Mouse (Mus musculus) erythroblast, adult 5-6 weeks (primary cell): Measurements from ENCODE around the gene Adamts17. TPM values are rescaled to one million over a fixed set of nuclear protein-coding genes. Genes with fewer than 3 reads are reported as not detected.

ENCODE experiments used
- ATAC-seq: replicated peaks from 2 replicates; pipeline ENCODE4 v1.8.0; 2016; ENCODE audit warnings: moderate number of reproducible peaks, mild to moderate bottlenecking, moderate TSS enrichment, inconsistent platforms; ENCODE audit not compliant: poor library complexity, low FRiP score, severe bottlenecking
- total RNA-seq, 2 experiments: library from RNA; stranded (forward) in 1 of 2; stranded (reverse) in 1 of 2; fragments of 150-400 nt in 1 of 2; fragments of 200-764, 138-1000 nt in 1 of 2; gene quantifications; 2 replicates each; pipeline versions ENCODE4 v1.2.3 to v1.2.4; 2015 to 2017; ENCODE audit warnings: low replicate concordance in 2 of 2

Adamts17 gene
- total RNA-seq, 2 experiments from 2014 or later = not detected

DNA sequence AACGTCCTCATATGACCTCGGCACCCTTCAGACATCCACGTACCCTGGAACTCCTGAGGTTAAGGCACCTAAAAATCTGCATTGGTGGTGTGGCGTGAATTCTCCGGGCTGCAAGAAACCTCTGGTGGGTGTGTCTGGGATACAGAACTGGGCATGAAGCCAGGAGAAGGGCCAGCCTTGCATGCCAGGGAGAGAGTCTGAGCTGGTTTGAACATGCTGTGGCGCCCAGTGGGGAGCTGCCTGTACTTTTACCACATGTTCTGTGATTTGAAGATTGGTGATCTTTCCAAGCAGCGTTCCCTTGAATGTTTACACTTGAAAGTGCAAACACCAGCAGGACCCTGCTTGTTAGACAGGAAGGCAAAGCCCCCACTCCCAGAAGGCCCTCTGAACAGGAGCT lies 306.2 kb downstream of the Adamts17 start:
- no peak for ATAC-seq

DNA sequence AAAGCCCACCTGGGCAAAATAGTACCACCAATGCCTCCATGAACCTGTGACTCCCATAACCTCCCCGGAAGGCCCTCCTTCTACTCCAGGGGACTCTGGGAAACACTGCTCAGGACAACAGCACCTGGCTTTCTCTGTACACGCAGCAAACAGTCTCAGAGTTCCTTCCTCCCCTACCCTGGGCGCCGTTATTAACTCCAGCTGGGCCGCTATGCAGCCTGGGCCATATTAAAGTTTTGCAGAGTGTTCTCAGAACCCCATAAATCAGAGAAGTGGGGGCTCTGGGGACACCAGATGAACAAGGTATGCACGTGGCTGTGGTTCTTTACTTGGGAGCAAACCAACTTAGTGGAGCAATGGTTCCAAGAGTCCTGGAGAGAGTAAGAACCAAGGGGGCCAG lies 306.6 kb downstream of the Adamts17 start:
- ATAC-seq = no peak

DNA sequence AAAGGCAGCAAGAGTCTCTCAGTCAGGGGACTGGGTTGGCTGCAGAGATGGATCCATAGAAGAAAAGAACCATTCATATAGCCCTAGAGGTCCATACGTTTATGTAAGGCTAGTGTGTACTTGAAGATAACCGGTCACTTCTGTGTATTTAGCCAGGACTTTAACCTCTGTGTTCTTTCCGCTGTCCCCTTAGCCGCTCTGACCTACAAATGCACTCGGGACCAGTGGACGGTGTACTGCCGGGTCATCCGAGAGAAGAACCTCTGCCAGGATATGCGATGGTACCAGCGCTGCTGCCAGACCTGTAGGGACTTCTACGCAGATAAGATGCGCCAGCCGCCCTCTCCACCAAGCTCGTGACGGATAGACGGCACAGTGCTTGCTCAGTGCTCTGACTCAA lies 310.2 kb downstream of the Adamts17 start:
- no peak for ATAC-seq

DNA sequence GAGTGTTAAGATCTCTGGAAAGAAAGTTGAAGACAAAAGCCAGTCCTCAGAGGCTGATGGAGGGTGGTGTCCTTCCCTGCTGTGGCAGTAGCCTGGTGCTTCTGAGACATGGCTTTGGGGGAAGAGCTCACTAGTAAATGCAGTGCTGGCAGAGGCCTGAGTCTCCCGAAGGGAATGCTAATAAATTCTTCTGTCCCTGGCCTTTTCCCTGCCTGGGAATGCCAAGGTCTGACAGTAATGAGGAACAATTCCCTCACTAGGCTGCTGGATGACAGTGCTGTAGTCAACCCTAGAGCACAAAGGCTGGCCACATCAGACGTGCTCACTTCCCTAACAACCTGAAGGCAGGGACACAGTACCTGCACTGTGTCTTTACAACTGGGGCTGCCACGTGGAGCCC lies 313.1 kb downstream of the Adamts17 start:
- no peak for ATAC-seq

DNA sequence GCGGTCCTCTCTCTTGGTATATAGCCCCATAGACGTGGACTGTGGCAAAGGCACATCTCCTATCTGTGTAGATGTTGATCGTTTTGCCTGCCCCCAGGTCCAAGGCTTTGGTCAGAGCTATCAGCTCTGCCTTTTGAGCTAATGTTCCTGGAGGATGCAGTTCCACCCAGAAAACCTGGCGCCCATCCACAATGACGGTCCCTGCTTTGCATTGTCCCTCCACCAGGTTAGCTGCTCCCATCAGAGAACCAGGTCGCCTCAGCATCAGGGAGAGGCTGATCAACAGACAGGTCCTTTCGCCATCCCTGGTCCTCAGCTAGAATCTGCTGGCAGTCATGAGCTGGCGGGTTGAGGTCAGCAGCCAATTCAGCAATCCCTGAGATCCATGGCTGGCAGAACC lies 322.6 kb downstream of the Adamts17 start:
- no peak for ATAC-seq

DNA sequence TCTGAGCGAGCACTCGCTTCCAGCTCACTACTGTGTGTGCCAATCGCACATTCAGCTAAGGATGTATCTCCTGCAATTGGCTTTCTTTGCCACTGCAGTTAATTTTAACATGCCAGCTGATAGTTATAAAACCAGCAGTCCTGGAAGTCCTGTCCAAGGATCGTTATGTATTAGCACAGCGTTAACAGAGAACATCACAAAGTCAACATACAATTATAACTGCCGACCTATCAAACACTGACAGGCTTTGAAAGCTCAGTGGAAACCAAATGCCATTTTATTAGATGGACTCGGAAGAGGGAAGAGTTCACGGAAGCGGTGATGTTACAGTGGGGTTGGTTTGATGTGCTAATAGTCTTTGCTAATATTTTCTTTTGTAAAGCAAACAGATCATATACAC lies 328.8 kb downstream of the Adamts17 start:
- ATAC-seq = no peak

DNA sequence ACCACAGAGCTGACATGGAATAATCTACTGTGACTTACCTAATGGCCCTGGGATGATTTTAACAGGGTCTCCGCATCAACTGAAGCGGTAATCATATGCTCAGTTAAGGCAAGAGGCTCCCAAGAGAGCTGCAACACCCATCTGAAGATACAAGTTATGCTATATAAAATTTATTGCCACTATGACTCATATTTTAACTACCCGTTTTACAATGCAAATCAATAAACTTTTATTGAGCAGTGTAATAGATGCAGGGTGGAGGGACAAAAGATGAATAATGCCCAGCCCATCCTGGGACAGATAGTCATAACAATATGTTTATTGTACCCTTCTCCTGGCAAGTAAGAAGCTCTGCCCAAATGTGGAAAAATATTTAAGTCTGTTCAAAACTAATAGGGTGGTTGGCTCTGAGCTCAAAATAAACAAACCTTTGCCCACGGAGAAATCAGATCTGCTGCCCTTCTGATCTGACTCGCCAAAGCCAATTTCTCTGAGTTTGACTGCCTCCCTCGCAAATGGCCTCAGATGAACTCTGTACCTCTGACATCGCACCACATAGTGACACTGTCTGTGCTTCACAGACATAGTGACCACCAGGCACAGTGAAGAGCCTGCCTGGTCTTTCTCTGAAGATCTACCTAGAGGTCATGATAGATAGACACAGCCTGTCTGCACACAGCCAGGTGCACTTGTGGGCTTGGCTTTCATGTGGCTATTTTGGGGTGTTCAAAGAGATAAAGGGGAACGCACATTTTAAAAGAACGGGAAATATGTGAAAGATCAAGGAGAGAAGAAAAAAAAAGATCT lies 329.4 kb downstream of the Adamts17 start:
- ATAC-seq = no peak

DNA sequence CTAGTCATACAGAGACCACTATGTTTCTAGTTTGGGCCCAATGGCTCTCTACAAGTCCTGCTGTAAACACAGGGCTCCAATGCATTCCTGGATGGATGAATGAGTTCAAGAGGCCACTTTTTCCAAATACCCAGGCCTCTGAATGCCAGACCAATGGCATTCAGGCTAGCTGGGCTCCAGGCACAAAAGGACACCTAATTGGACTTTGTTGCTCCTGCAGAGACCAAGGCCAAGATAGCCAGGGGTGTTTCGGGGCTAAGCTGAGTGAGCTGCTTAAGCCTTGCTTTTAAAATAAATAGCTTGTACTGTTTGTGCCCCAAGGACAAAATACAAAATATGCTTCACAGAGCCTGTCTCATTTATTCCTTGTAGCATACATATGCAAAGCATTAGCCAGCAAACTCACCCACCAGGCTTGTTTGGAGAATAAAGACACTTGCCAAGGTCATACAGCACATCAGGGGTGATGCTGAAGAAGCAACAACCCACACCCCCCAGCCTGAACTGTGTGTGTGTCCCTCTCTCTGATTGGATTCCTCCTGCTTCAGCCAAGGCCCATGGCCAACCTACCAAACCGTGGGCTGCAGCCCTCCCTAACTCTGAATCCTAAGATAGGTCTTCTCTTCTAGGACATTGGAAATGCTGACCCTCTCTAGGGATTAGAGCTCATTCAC lies 334.1 kb downstream of the Adamts17 start:
- no peak for ATAC-seq

DNA sequence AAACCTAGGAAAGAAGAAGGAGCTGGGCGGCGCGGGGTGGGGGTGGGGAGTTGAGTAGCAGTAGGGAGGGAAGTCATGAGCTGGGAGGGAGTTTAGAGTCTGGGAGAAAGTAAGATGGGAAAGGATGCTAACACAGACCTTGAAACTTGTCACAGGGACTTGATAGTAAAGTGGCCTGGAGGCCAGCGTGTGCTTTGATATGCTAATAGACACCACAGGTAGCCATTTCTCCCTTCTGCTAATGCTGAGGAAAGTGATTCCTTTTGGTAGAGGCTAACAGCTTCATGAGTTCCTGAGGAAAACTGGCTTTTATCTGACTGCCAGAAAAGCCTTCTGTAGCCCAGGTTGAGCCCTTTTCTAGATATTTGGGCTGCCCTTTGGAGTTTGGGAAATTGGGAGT lies 344.3 kb downstream of the Adamts17 start:
- ATAC-seq = no peak

DNA sequence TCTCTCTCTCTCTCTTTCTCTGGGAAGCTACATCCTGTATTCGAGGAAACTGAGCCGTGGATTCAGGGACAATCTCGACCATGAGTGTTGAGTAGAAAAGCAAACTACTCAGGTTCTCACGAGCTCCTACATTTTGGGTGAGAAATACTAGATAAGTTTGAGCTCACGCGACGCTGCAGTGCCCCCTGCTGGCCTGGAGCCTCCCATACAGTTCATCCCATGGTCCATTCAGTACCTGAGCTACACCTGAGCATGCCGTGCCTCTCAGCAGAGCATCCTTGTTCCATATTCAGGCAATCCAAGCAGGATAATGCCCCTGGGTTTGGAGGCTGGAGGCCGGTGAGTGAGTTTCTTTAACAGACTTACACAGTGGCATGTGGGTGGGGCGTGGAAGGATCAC lies 359.9 kb downstream of the Adamts17 start:
- peak; percentile 81 for ATAC-seq

Other genes starting within 250 kb of the Adamts17 start
- 3.1 and 7.7 TPM in 2 replicates for gene Asb7, start 150.1 kb upstream of the Adamts17 start, total RNA-seq (2015; ENCODE audit: low replicate concordance)
- 3.6 and 4.5 TPM in 2 replicates for gene Asb7, start 150.1 kb upstream of the Adamts17 start, total RNA-seq (2017; ENCODE audit: low replicate concordance)
- gene Lins1, start 149.8 kb upstream of the Adamts17 start, total RNA-seq (2015; ENCODE audit: low replicate concordance) = 4.8 and 21.5 TPM in 2 replicates
- 3.1 and 6.3 TPM in 2 replicates for gene Lins1, start 149.8 kb upstream of the Adamts17 start, total RNA-seq (2017; ENCODE audit: low replicate concordance)
- gene Cers3, start 96.2 kb upstream of the Adamts17 start, total RNA-seq (2015; ENCODE audit: low replicate concordance) = not detected in 2 replicates
- gene Cers3, start 96.2 kb upstream of the Adamts17 start, total RNA-seq (2017; ENCODE audit: low replicate concordance) = not detected in 2 replicates